Mouse (Mus musculus): ENCODE data around the gene Lsamp. TPM values are rescaled to one million over a fixed set of nuclear protein-coding genes. Genes with fewer than 3 reads are reported as not detected.
A peak's percentile ranks its signal among the peaks of the same experiment; 100 is the strongest.

The Lsamp gene
- polyA plus RNA-seq, 1 experiment = not detected

- Histone ChIP-seq H3K27me3 (ENCODE audit: control insufficient read depth, insufficient read depth, low read length, poor library complexity, severe bottlenecking) (no peaks in the 10 kb centered on the region), H3K4me3 (ENCODE audit: low read depth, low read length) (no peak overlapping the region), H3K4me1 (ENCODE audit: control insufficient read depth, insufficient read depth, low read length) (no peaks in the 10 kb centered on the region), H3K36me3 (ENCODE audit: control insufficient read depth, insufficient read depth, low read length, poor library complexity, severe bottlenecking) (no peaks in the 10 kb centered on the region), H3K27ac (ENCODE audit: insufficient read depth, low read length) (no peak overlapping the region), H3K9me3 (replicated peaks; ENCODE audit: control insufficient read depth, insufficient read depth, low read length, poor library complexity, severe bottlenecking) (no peaks in the 10 kb centered on the region), H3K9ac (ENCODE audit: low read depth, poor library complexity, severe bottlenecking) (no peak overlapping the region)
- TF ChIP-seq CTCF (IDR thresholded peaks at IDR 0.05; ENCODE audit: low read depth, low read length) = no peak
- no peak for TF ChIP-seq POLR2A (IDR thresholded peaks at IDR 0.05; ENCODE audit: insufficient read depth, low read length)
- TF ChIP-seq EP300 (IDR thresholded peaks at IDR 0.05; ENCODE audit: insufficient read depth, low read depth, low read length) = no peak
These were observed 588.1 kb downstream of the Lsamp start for GRCm38 (mm10) chr16:40572085-40572745.

GRCm38 (mm10) chr16:40582076-40582475 is 597.9 kb downstream of the Lsamp start:
- Histone ChIP-seq H3K9ac (ENCODE audit: low read depth, poor library complexity, severe bottlenecking) (no peak overlapping the region), H3K4me3 (ENCODE audit: low read depth, low read length) (no peak overlapping the region), H3K9me3 (replicated peaks; ENCODE audit: control insufficient read depth, insufficient read depth, low read length, poor library complexity, severe bottlenecking) (no peaks in the 10 kb centered on the region), H3K4me1 (ENCODE audit: control insufficient read depth, insufficient read depth, low read length) (no peaks in the 10 kb centered on the region), H3K36me3 (ENCODE audit: control insufficient read depth, insufficient read depth, low read length, poor library complexity, severe bottlenecking) (no peaks in the 10 kb centered on the region), H3K27ac (ENCODE audit: insufficient read depth, low read length) (no peak overlapping the region), H3K27me3 (ENCODE audit: control insufficient read depth, insufficient read depth, low read length, poor library complexity, severe bottlenecking) (no peaks in the 10 kb centered on the region; the same call in none of the 2 replicates)
- TF ChIP-seq CTCF (IDR thresholded peaks at IDR 0.05; ENCODE audit: low read depth, low read length) (no peak), POLR2A (IDR thresholded peaks at IDR 0.05; ENCODE audit: insufficient read depth, low read length) (no peak), EP300 (IDR thresholded peaks at IDR 0.05; ENCODE audit: insufficient read depth, low read depth, low read length) (no peak)

- no peaks in the 10 kb centered on the region for H3K9me3 ChIP-seq (replicated peaks; ENCODE audit: control insufficient read depth, insufficient read depth, low read length, poor library complexity, severe bottlenecking)
- H3K27ac ChIP-seq (ENCODE audit: insufficient read depth, low read length) = no peak overlapping the region
- H3K36me3 ChIP-seq (ENCODE audit: control insufficient read depth, insufficient read depth, low read length, poor library complexity, severe bottlenecking) = no peaks in the 10 kb centered on the region
- H3K4me3 ChIP-seq (ENCODE audit: low read depth, low read length) = no peak overlapping the region
- no peaks in the 10 kb centered on the region for H3K4me1 ChIP-seq (ENCODE audit: control insufficient read depth, insufficient read depth, low read length)
- no peak overlapping the region for H3K9ac ChIP-seq (ENCODE audit: low read depth, poor library complexity, severe bottlenecking)
- no peak for TF ChIP-seq EP300 (IDR thresholded peaks at IDR 0.05; ENCODE audit: insufficient read depth, low read depth, low read length)
- no peak for TF ChIP-seq CTCF (IDR thresholded peaks at IDR 0.05; ENCODE audit: low read depth, low read length)
- no peak for TF ChIP-seq POLR2A (IDR thresholded peaks at IDR 0.05; ENCODE audit: insufficient read depth, low read length)
- 0 out of 2 replicates have a peak, but pooled peaks cover 1% of the 10 kb centered on the region for H3K27me3 ChIP-seq (ENCODE audit: control insufficient read depth, insufficient read depth, low read length, poor library complexity, severe bottlenecking)
These were observed 609.0 kb downstream of the Lsamp start for GRCm38 (mm10) chr16:40593161-40593560.

- no peak overlapping the region for H3K27ac ChIP-seq (ENCODE audit: insufficient read depth, low read length)
These were observed 617.5 kb downstream of the Lsamp start for GRCm38 (mm10) chr16:40601431-40602387.

GRCm38 (mm10) chr16:40607509-40607908 is 623.3 kb downstream of the Lsamp start:
- no peak for TF ChIP-seq CTCF (IDR thresholded peaks at IDR 0.05; ENCODE audit: low read depth, low read length)
- TF ChIP-seq POLR2A (IDR thresholded peaks at IDR 0.05; ENCODE audit: insufficient read depth, low read length) = no peak
- TF ChIP-seq EP300 (IDR thresholded peaks at IDR 0.05; ENCODE audit: insufficient read depth, low read depth, low read length) = no peak
- H3K4me1 ChIP-seq (ENCODE audit: control insufficient read depth, insufficient read depth, low read length) = no peaks in the 10 kb centered on the region
- H3K27me3 ChIP-seq (ENCODE audit: control insufficient read depth, insufficient read depth, low read length, poor library complexity, severe bottlenecking) = no peaks in the 10 kb centered on the region
- no peak overlapping the region for H3K27ac ChIP-seq (ENCODE audit: insufficient read depth, low read length)
- no peaks in the 10 kb centered on the region for H3K9me3 ChIP-seq (replicated peaks; ENCODE audit: control insufficient read depth, insufficient read depth, low read length, poor library complexity, severe bottlenecking)
- no peak overlapping the region for H3K9ac ChIP-seq (ENCODE audit: low read depth, poor library complexity, severe bottlenecking)
- H3K4me3 ChIP-seq (ENCODE audit: low read depth, low read length) = no peak overlapping the region
- no peaks in the 10 kb centered on the region for H3K36me3 ChIP-seq (ENCODE audit: control insufficient read depth, insufficient read depth, low read length, poor library complexity, severe bottlenecking)

More at GRCm38 (mm10) chr16:40601431-40602387, 617.5 kb downstream of the Lsamp start:
- no peak overlapping the region for H3K4me3 ChIP-seq (ENCODE audit: low read depth, low read length)
- H3K4me1 ChIP-seq (ENCODE audit: control insufficient read depth, insufficient read depth, low read length) = no peaks in the 10 kb centered on the region
- 0 out of 2 replicates have a peak, but pooled peaks cover 1% of the 10 kb centered on the region for H3K27me3 ChIP-seq (ENCODE audit: control insufficient read depth, insufficient read depth, low read length, poor library complexity, severe bottlenecking)
- no peaks in the 10 kb centered on the region for H3K9me3 ChIP-seq (replicated peaks; ENCODE audit: control insufficient read depth, insufficient read depth, low read length, poor library complexity, severe bottlenecking)
- no peak overlapping the region for H3K9ac ChIP-seq (ENCODE audit: low read depth, poor library complexity, severe bottlenecking)
- no peaks in the 10 kb centered on the region for H3K36me3 ChIP-seq (ENCODE audit: control insufficient read depth, insufficient read depth, low read length, poor library complexity, severe bottlenecking)
- TF ChIP-seq EP300 (IDR thresholded peaks at IDR 0.05; ENCODE audit: insufficient read depth, low read depth, low read length) = peak; percentile 67; the same call in 1 of the 2 replicates
- no peak for TF ChIP-seq POLR2A (IDR thresholded peaks at IDR 0.05; ENCODE audit: insufficient read depth, low read length)
- no peak for TF ChIP-seq CTCF (IDR thresholded peaks at IDR 0.05; ENCODE audit: low read depth, low read length)
